Mouse (Mus musculus): ENCODE results near the gene Olfr1036.

DNA sequence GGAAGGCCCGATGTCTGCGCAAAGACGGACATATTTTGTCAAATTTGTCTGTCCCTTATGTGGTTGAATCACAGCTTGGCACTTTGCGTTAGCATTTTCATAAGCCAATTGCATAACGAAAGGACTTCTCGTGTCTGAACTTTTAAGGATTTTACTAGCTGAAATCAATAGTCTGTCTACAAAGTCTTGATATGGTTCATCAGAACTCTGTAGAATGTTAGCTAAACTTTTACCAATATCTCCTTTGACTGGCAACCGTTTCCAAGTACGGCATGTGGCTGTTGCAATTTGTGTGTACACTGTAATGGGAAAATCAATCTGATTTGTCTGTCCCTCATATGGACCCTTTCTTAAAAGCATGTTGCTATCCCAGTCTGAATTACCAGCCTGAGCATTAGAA is 3.6 kb upstream of the Olfr1036 start:
- TF ChIP-seq POLR2A (IDR thresholded peaks at IDR 0.05; ENCODE audit: low read depth, low read length): no peak
- TF ChIP-seq CTCF (IDR thresholded peaks at IDR 0.05; ENCODE audit: extremely low read depth, insufficient read depth, insufficient read length, insufficient replicate concordance): no peak
